Mouse (Mus musculus) megakaryocyte-erythroid progenitor cell, adult 5-6 weeks (primary cell): Measurements from ENCODE around the gene Clic1. TPM values are rescaled to one million over a fixed set of nuclear protein-coding genes. Genes with fewer than 3 reads are reported as not detected.

ENCODE experiments used
- ATAC-seq: replicated peaks from 2 replicates; pipeline ENCODE4 v1.8.0; 2016; ENCODE audit warnings: mild to moderate bottlenecking, inconsistent platforms; ENCODE audit not compliant: severe bottlenecking, poor library complexity, low FRiP score, low TSS enrichment
- total RNA-seq, 2 experiments: library from RNA; stranded (forward) in 1 of 2; stranded (reverse) in 1 of 2; fragments of 200-1000, 215-1000 nt in 1 of 2; fragments of >200 nt in 1 of 2; fragmentation: Nextera tagmentation in 1 of 2; gene quantifications; 2 replicates each; pipeline ENCODE4 v1.2.3; 2014 to 2017

Gene Clic1
- total RNA-seq, 2 experiments from 2014 or later, result 137 TPM

GRCm38 (mm10) chr17:35034896-35035295 lies 14.9 kb upstream of the Clic1 start:
- no peak for ATAC-seq

- no peak for ATAC-seq
Observed at GRCm38 (mm10) chr17:35039121-35039873, 10.5 kb upstream of the Clic1 start.

- no peak for ATAC-seq
Observed at GRCm38 (mm10) chr17:35043794-35044193, 6.0 kb upstream of the Clic1 start.

- ATAC-seq, result no peak
Observed at GRCm38 (mm10) chr17:35044904-35045806, 4.6 kb upstream of the Clic1 start.

GRCm38 (mm10) chr17:35045807-35046680 lies 3.7 kb upstream of the Clic1 start:
- peak; percentile 1; the same call in 1 of the 2 replicates for ATAC-seq

GRCm38 (mm10) chr17:35046681-35047455 lies 2.9 kb upstream of the Clic1 start, which contains the start of gene Msh5:
Gene Msh5 (minus strand): TSS chr17:35046745.
- peak; percentile 86 for ATAC-seq

- ATAC-seq, result no peak
Observed at GRCm38 (mm10) chr17:35047688-35048087, 2.1 kb upstream of the Clic1 start.

GRCm38 (mm10) chr17:35048149-35048931 lies 1.4 kb upstream of the Clic1 start:
- ATAC-seq, result no peak

GRCm38 (mm10) chr17:35048932-35049440 lies 780 bp upstream of the Clic1 start:
- ATAC-seq, result no peak

- ATAC-seq, result no peak; the same call in 1 of the 2 replicates
Observed at GRCm38 (mm10) chr17:35050126-35050750, 472 bp downstream of the Clic1 start.

- ATAC-seq, result peak; percentile 72
Observed at GRCm38 (mm10) chr17:35051156-35052086, 1.7 kb downstream of the Clic1 start.

GRCm38 (mm10) chr17:35052271-35052798 lies 2.6 kb downstream of the Clic1 start:
- no peak for ATAC-seq

GRCm38 (mm10) chr17:35055691-35056495 lies 6.1 kb downstream of the Clic1 start:
- ATAC-seq, result no peak

GRCm38 (mm10) chr17:35057090-35057489 lies 7.3 kb downstream of the Clic1 start:
- peak; percentile 20; the same call in 1 of the 2 replicates for ATAC-seq

- ATAC-seq, result no peak
Observed at GRCm38 (mm10) chr17:35058316-35058715, 8.6 kb downstream of the Clic1 start.
